Mouse (Mus musculus) heart, embryonic 14.5 days (tissue): ENCODE measurements around the gene Gm32742. TPM values are rescaled to one million over a fixed set of nuclear protein-coding genes. Genes with fewer than 3 reads are reported as not detected.
A peak's percentile ranks its signal among the peaks of the same experiment; 100 is the strongest.

Experiments used
- ATAC-seq: fragments of 200-750 bp; cut with Nextera tagmentation; 2 replicates; pipeline ENCODE4 v1.8.0; 2017; ENCODE audit warnings: low read depth, moderate TSS enrichment; ENCODE audit not compliant: insufficient number of reproducible peaks, insufficient read depth, low FRiP score
- H3K27ac ChIP-seq, 2 experiments: fragments of 200-500 bp in 1 of 2; fragments of 300-500 bp in 1 of 2; sonication (generic) in 1 of 2; replicated peaks in 1 of 2; 2 replicates each; pipeline ENCODE4 v1.5.1; 2012 to 2014; ENCODE audit warnings: low read depth in 2 of 2, low read length in 2 of 2, control low read depth in 1 of 2, mild to moderate bottlenecking in 1 of 2, mixed read lengths in 1 of 2; ENCODE audit not compliant: control insufficient read depth in 1 of 2, insufficient read depth in 1 of 2
- H3K27me3 ChIP-seq: fragments of 300-500 bp; sonication (generic); 2 replicates; pipeline ENCODE4 v1.6.1; 2014; ENCODE audit warnings: mild to moderate bottlenecking, low read length, control low read depth; ENCODE audit not compliant: control insufficient read depth, insufficient read depth
- H3K36me3 ChIP-seq: fragments of 300-500 bp; sonication (generic); 2 replicates; pipeline ENCODE4 v1.6.1; 2014; ENCODE audit warnings: mild to moderate bottlenecking, control low read depth, low read length, mixed read lengths; ENCODE audit not compliant: control insufficient read depth, insufficient read depth
- H3K4me1 ChIP-seq, 2 experiments: fragments of 200-500 bp in 1 of 2; fragments of 300-500 bp in 1 of 2; sonication (generic) in 1 of 2; 2 replicates each; pipeline ENCODE4 v1.6.1; 2012 to 2014; ENCODE audit warnings: low read length in 2 of 2, control low read depth in 1 of 2, mixed read lengths in 1 of 2; ENCODE audit not compliant: control insufficient read depth in 2 of 2, insufficient read depth in 2 of 2
- H3K4me2 ChIP-seq: fragments of 300-500 bp; sonication (generic); 2 replicates; pipeline ENCODE4 v1.6.1; 2014; ENCODE audit warnings: mild to moderate bottlenecking, low read length
- H3K4me3 ChIP-seq, 2 experiments: fragments of 200-500 bp in 1 of 2; fragments of 300-500 bp in 1 of 2; sonication (generic) in 1 of 2; 2 replicates each; pipeline ENCODE4 v1.5.1; 2012 to 2014; ENCODE audit warnings: low read length in 2 of 2, mild to moderate bottlenecking in 2 of 2, control low read depth in 1 of 2, low read depth in 1 of 2, moderate library complexity in 1 of 2; ENCODE audit not compliant: control insufficient read depth in 1 of 2, insufficient read depth in 1 of 2
- H3K9ac ChIP-seq: fragments of 300-500 bp; sonication (generic); 2 replicates; pipeline ENCODE4 v1.6.1; 2014; ENCODE audit warnings: mild to moderate bottlenecking, low read length
- H3K9me3 ChIP-seq: fragments of 300-500 bp; sonication (generic); 2 replicates; pipeline ENCODE4 v1.6.1; 2016; ENCODE audit warnings: low read length, control low read depth; ENCODE audit not compliant: control insufficient read depth
- WGBS: fragments of 180-500 bp; shearing (Covaris S2); extraction: QIAGEN DNeasy Blood & Tissue Kit; methylation state at CpG from one replicate; pipeline ENCODE4 v1.1.7; 2014; 5-methylcytosine and 5-hydroxymethylcytosine counted together
- polyA plus RNA-seq: library from polyadenylated mRNA; unstranded; fragments of >200 nt; fragmentation: Nextera tagmentation; extraction: Ambion mirVana; gene quantifications from 2 replicates; pipeline ENCODE4 v1.2.1, GENCODE M21; 2014

Gm32742 gene
- polyA plus RNA-seq, 1 experiment from 2014 or later = not detected

DNA sequence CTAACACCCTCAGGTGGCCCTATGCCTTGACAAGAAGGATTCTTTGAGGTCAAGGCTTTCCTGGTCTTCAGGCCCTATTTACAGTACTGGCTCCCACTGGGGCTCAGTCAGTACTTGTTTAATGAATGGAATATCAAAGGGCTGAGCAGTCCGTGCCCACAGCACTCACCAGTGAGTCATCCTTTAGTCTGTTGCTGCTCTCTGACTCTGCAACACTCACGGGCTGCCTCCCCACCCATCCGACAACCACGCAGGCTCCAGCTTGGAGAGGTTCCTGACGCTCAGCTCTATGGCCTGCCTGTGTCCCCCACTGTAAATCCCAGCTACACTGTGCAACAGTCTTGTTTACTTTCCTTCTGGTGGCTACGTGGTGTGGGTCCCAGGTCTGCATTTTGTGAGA lies 5.0 kb upstream of the Gm32742 start:
- 57% methylated on average over 6 of the region's 6 CpGs for WGBS
- no peak overlapping the region for H3K9ac ChIP-seq
- H3K36me3 ChIP-seq = no peaks in the 10 kb centered on the region
- H3K27ac ChIP-seq = no peak overlapping the region
- H3K9me3 ChIP-seq = no peaks in the 10 kb centered on the region
- H3K27me3 ChIP-seq = no peaks in the 10 kb centered on the region
- H3K4me2 ChIP-seq = no peak overlapping the region
- H3K4me3 ChIP-seq = no peak overlapping the region
- ATAC-seq = no peak
- no peaks in the 10 kb centered on the region; a peak in 1 of 4 replicates for H3K4me1 ChIP-seq

DNA sequence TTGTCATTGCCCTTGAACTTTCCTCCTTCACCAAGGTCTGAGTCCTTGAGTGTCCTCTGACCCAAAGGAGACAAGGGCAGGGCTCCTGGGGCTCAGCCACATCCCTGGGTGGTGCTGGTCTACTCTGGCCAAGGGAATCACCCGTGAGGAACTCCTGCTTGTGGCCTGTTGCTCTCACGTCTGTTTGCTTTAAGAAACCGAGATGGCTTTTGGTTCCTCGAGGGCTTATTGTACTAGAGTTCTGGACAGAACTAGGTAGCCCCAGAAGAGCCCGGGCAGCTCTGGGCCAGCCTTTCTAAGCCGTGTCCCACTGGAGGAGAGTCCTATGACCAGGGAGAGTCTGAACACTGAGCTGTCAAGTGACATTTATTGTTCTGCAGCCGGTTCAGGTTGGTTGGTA lies 3.8 kb upstream of the Gm32742 start:
- Histone ChIP-seq H3K9ac (no peak overlapping the region), H3K9me3 (no peaks in the 10 kb centered on the region), H3K4me1 (no peaks in the 10 kb centered on the region; a peak in 1 of 4 replicates), H3K27ac (no peak overlapping the region), H3K4me2 (no peak overlapping the region), H3K36me3 (no peaks in the 10 kb centered on the region), H3K27me3 (no peaks in the 10 kb centered on the region), H3K4me3 (no peak overlapping the region)
- no peak for ATAC-seq
- WGBS = 84% methylated on average over 7 of the region's 7 CpGs

DNA sequence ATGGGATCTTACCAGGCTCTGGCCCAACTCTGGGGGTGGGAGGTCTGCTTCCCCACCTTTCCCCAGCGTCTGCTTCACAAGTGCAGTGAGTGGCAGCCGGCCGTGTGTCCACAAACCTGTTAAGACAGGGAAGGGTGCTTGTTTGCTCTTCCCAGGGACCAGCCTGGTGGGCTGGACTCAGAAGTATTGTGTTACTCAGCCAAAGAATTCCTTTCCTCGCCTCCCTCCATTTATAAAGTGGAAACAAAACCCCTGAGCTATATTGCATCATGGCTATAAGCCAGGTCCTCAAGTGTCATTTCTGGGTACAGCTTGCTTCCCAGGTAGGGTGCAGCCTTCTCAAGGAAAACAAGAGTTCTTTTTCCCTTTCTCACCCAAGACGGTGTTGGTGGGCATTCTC lies 3.4 kb upstream of the Gm32742 start:
- H3K9ac ChIP-seq = no peak overlapping the region

GRCm38 (mm10) chr9:51167954-51168353 lies 2.6 kb upstream of the Gm32742 start:
- no peak overlapping the region for H3K4me3 ChIP-seq
- no peak overlapping the region for H3K27ac ChIP-seq
- H3K9ac ChIP-seq = no peak overlapping the region
- H3K27me3 ChIP-seq = no peaks in the 10 kb centered on the region
- H3K36me3 ChIP-seq = no peaks in the 10 kb centered on the region
- no peaks in the 10 kb centered on the region for H3K9me3 ChIP-seq
- no peak overlapping the region for H3K4me2 ChIP-seq
- no peak for ATAC-seq
- WGBS = 65% methylated on average over 11 of the region's 11 CpGs
- no peaks in the 10 kb centered on the region; a peak in 1 of 4 replicates for H3K4me1 ChIP-seq

More for the DNA sequence above, 3.4 kb upstream of the Gm32742 start:
- Histone ChIP-seq H3K27ac (no peak overlapping the region), H3K4me2 (no peak overlapping the region), H3K27me3 (no peaks in the 10 kb centered on the region), H3K9me3 (no peaks in the 10 kb centered on the region), H3K4me3 (no peak overlapping the region), H3K36me3 (no peaks in the 10 kb centered on the region), H3K4me1 (no peaks in the 10 kb centered on the region; a peak in 1 of 4 replicates)
- ATAC-seq = no peak
- WGBS = 59% methylated on average over 5 of the region's 5 CpGs

DNA sequence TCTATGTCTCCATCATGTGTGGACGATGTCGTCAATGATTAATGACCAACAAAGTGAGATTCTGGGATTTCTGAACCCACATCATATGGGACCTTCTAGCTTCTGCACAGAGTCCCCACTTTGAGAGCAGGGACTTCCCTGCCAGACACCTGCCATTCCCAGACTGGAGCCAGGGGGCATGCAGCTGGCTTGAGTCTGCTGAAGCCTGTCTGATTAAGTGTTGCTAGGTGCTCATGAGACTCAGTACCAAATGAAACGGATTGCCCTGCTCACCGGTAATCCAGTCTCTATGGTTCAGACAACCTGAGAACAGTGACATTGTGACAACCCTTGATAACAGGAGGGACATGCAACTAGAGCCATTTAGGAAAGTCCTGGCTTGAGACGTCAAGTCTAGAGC lies 1.3 kb downstream of the Gm32742 start:
- Histone ChIP-seq H3K27ac (no peak overlapping the region), H3K27me3 (peaks cover 9% of the 10 kb centered on the region), H3K4me3 (no peak overlapping the region), H3K4me2 (no peak overlapping the region), H3K36me3 (no peaks in the 10 kb centered on the region), H3K9ac (no peak overlapping the region), H3K9me3 (no peaks in the 10 kb centered on the region), H3K4me1 (peaks cover 0 to under 1% of the 10 kb centered on the region in 2 experiments; a peak in 1 of 4 replicates)
- 59% methylated on average over 5 of the region's 5 CpGs for WGBS
- ATAC-seq = no peak

DNA sequence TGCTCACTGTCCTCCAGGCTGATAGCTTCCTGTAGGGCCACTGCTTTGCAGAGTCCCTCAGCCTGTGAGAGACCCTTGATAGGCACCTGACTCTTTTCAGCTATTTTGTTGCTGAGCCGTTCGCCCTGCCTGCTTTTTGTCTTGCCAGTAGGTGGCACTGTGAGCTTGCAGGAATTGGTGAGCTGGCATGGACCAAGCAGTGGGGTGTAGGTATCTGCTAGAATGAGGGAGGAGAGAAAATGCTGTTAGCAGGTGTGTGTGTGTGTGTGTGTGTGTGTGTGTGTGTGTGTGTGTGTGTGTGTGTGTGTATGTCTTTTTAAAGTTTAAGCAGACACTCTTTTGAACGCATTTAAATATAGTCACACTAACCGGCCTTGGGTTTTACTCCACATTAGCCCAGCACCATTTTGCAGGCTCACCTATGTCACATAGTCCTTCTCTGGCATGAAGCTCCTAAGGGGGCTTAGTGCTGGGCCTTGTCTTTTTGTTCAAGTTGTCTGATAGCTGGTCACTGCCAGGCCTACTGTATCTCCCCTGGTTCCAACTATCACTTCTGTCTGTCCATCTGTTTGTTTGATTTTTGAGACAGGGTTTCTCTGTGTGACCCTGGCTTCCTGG lies 3.4 kb downstream of the Gm32742 start:
- no peak overlapping the region for H3K27ac ChIP-seq
- H3K4me1 ChIP-seq = 0 out of 4 replicates have a peak, but pooled peaks cover 0 to 2% of the 10 kb centered on the region in 2 experiments
- H3K9me3 ChIP-seq = no peaks in the 10 kb centered on the region
- H3K4me2 ChIP-seq = no peak overlapping the region
- peaks cover 9% of the 10 kb centered on the region for H3K27me3 ChIP-seq
- 0 out of 2 replicates have a peak, but pooled peaks have one; percentile 18 for ATAC-seq
- no peak overlapping the region for H3K9ac ChIP-seq
- no peak overlapping the region for H3K4me3 ChIP-seq
- no peaks in the 10 kb centered on the region for H3K36me3 ChIP-seq
- whole genome bisulfite sequencing = 24% methylated on average over 4 of the region's 4 CpGs

- ATAC-seq = no peak
- peak overlapping the region; percentile 19; the same call in 1 of the 2 replicates for H3K4me2 ChIP-seq
- no peaks in the 10 kb centered on the region for H3K4me1 ChIP-seq
- 14% methylated on average over 13 of the region's 13 CpGs for WGBS
- H3K27ac ChIP-seq = no peak overlapping the region
- H3K4me3 ChIP-seq = no peak overlapping the region
- H3K27me3 ChIP-seq = peaks cover 4% of the 10 kb centered on the region; the same call in 1 of the 2 replicates
- no peak overlapping the region for H3K9ac ChIP-seq
- no peaks in the 10 kb centered on the region for H3K36me3 ChIP-seq
- no peaks in the 10 kb centered on the region for H3K9me3 ChIP-seq
These were observed 13.1 kb downstream of the Gm32742 start for GRCm38 (mm10) chr9:51152079-51152752.
